Mouse (Mus musculus): ENCODE measurements at regions not wholly inside any gene's neighbourhood (a gene's known extent, or its start where the extent isn't known, plus 50 kb on each side); places are given as distances from the start of the nearest gene placed in this dataset.
A peak's percentile ranks its signal among the peaks of the same experiment; 100 is the strongest.

GRCm38 (mm10) chr6:35379890-35380289 lies 53.9 kb upstream of the Fam180a start (continued):
- TF ChIP-seq SIN3A (IDR thresholded peaks at IDR 0.05; ENCODE audit: low read length): no peak
- no peak for TF ChIP-seq MAFK (IDR thresholded peaks at IDR 0.05; ENCODE audit: borderline replicate concordance, low read depth, low read length)
- no peak for TF ChIP-seq TCF12 (IDR thresholded peaks at IDR 0.05; ENCODE audit: low read depth, low read length)
- TF ChIP-seq MYC (IDR thresholded peaks at IDR 0.05; ENCODE audit: low read depth, low read length): no peak
- TF ChIP-seq EP300 (IDR thresholded peaks at IDR 0.05; ENCODE audit: low read depth in 1 of 2, low read length in 2 of 2): no peak; a peak in 1 of 4 replicates
- TF ChIP-seq CHD2 (IDR thresholded peaks at IDR 0.05; ENCODE audit: low read length): no peak
- TF ChIP-seq USF1 (IDR thresholded peaks at IDR 0.05; ENCODE audit: low read depth, low read length): no peak
- no peak for TF ChIP-seq TBP (IDR thresholded peaks at IDR 0.05; ENCODE audit: low read depth, low read length)
- TF ChIP-seq E2F4 (IDR thresholded peaks at IDR 0.05; ENCODE audit: borderline replicate concordance, low read depth, low read length): no peak
- peak; percentile 62 for TF ChIP-seq ZC3H11A (IDR thresholded peaks at IDR 0.05; ENCODE audit: low read depth, low read length)
- no peak for TF ChIP-seq KAT2A (conservative IDR thresholded peaks at IDR 0.05; ENCODE audit: low read depth, low read length)
- peak; percentile 80 for TF ChIP-seq MAZ (IDR thresholded peaks at IDR 0.05; ENCODE audit: low read depth, low read length)
- no peak for TF ChIP-seq NRF1 (IDR thresholded peaks at IDR 0.05; ENCODE audit: insufficient read depth, low read depth, low read length, poor library complexity, severe bottlenecking)
- TF ChIP-seq JUND (IDR thresholded peaks at IDR 0.05; ENCODE audit: low read depth, low read length): no peak
- TF ChIP-seq HCFC1 (IDR thresholded peaks at IDR 0.05; ENCODE audit: low read depth, low read length): 0 out of 2 replicates have a peak, but pooled peaks have one; percentile 31
- TF ChIP-seq CHD1 (IDR thresholded peaks at IDR 0.05; ENCODE audit: low read depth, low read length): no peak
- TF ChIP-seq ZMIZ1 (IDR thresholded peaks at IDR 0.05; ENCODE audit: low read depth, low read length): no peak
- TF ChIP-seq GABPA (IDR thresholded peaks at IDR 0.05; ENCODE audit: low read depth, low read length): no peak
- TF ChIP-seq MEF2A (IDR thresholded peaks at IDR 0.05; ENCODE audit: extremely low read depth, insufficient replicate concordance, low read depth, low read length, poor library complexity, severe bottlenecking): no peak

DNA sequence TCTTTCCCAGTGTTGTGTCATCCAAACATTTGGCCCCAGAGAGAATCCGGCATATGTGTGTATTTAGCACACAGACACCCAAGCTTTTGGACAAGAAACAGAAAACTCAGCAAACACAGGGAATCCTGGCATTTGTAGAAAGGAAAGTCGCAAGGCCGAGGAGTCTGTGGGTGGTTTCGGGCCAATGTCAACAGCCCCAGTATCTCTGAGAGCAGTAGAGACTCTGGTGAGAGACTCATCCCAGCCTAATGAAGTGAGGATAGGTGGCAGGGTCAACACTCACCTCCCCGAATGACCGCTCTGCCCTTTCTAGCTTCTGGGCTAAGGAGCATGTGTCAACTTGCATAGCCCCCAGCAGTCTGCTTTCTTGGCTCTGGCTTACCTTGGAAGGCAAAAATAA lies 52.9 kb upstream of the Fam180a start:
- no peaks in the 10 kb centered on the region for H3K36me3 ChIP-seq (ENCODE audit: control insufficient read depth in 1 of 2, insufficient read depth in 2 of 2, low read length in 2 of 2)
- H3K79me2 ChIP-seq (ENCODE audit: control insufficient read depth, insufficient read depth, low read length, poor library complexity): no peaks in the 10 kb centered on the region
- peaks cover 0 to 2% of the 10 kb centered on the region in 2 experiments; a peak in 3 of 4 replicates for H3K27me3 ChIP-seq (ENCODE audit: control insufficient read depth in 1 of 2, insufficient read depth in 2 of 2, low read length in 2 of 2)
- DNase-seq (ENCODE audit: low read depth, low spot score): no peak
- H3K4me1 ChIP-seq (ENCODE audit: control insufficient read depth in 1 of 2, insufficient read depth in 2 of 2, low read length in 2 of 2): no peaks in the 10 kb centered on the region
- no peak overlapping the region for H3K9ac ChIP-seq (ENCODE audit: control insufficient read depth, low read depth, low read length, poor library complexity, severe bottlenecking)
- H3K9me3 ChIP-seq (replicated peaks; ENCODE audit: insufficient read depth, low read length): no peaks in the 10 kb centered on the region
- TF ChIP-seq MXI1 (IDR thresholded peaks at IDR 0.05; ENCODE audit: low read depth, low read length): no peak
- TF ChIP-seq CHD2 (IDR thresholded peaks at IDR 0.05; ENCODE audit: low read length): no peak
- no peak for TF ChIP-seq GABPA (IDR thresholded peaks at IDR 0.05; ENCODE audit: low read depth, low read length)
- no peak for TF ChIP-seq USF2 (IDR thresholded peaks at IDR 0.05; ENCODE audit: borderline replicate concordance in 1 of 2, insufficient read depth in 1 of 2, low read depth in 1 of 2, low read length in 2 of 2)
- no peak for TF ChIP-seq MYC (IDR thresholded peaks at IDR 0.05; ENCODE audit: low read depth, low read length)
- TF ChIP-seq SIN3A (IDR thresholded peaks at IDR 0.05; ENCODE audit: low read length): no peak
- TF ChIP-seq CTCF (IDR thresholded peaks at IDR 0.05 in 2 of 3, conservative IDR thresholded peaks at IDR 0.05 in 1 of 3; ENCODE audit: control insufficient read depth in 1 of 3, insufficient read depth in 1 of 3, low read depth in 2 of 3, low read length in 3 of 3, poor library complexity in 1 of 3, severe bottlenecking in 1 of 3): no peak
- TF ChIP-seq HCFC1 (IDR thresholded peaks at IDR 0.05; ENCODE audit: low read depth, low read length): no peak
- no peak for TF ChIP-seq ZNF384 (IDR thresholded peaks at IDR 0.05; ENCODE audit: low read depth, low read length)
- no peak for TF ChIP-seq ZC3H11A (IDR thresholded peaks at IDR 0.05; ENCODE audit: low read depth, low read length)
- no peak for TF ChIP-seq TBP (IDR thresholded peaks at IDR 0.05; ENCODE audit: low read depth, low read length)
- TF ChIP-seq ELF1 (IDR thresholded peaks at IDR 0.05; ENCODE audit: low read depth, low read length): no peak
- TF ChIP-seq MEF2A (IDR thresholded peaks at IDR 0.05; ENCODE audit: extremely low read depth, insufficient replicate concordance, low read depth, low read length, poor library complexity, severe bottlenecking): no peak
- no peak for TF ChIP-seq ZKSCAN1 (IDR thresholded peaks at IDR 0.05; ENCODE audit: low read depth, low read length)
- TF ChIP-seq KAT2A (conservative IDR thresholded peaks at IDR 0.05; ENCODE audit: low read depth, low read length): no peak
- no peak for TF ChIP-seq SMC3 (IDR thresholded peaks at IDR 0.05; ENCODE audit: low read depth, low read length)
- TF ChIP-seq E2F4 (IDR thresholded peaks at IDR 0.05; ENCODE audit: borderline replicate concordance, low read depth, low read length): no peak
- TF ChIP-seq MAFK (IDR thresholded peaks at IDR 0.05; ENCODE audit: borderline replicate concordance, low read depth, low read length): no peak
- TF ChIP-seq GATA1 (IDR thresholded peaks at IDR 0.05; ENCODE audit: low read depth, low read length): no peak
- TF ChIP-seq NRF1 (IDR thresholded peaks at IDR 0.05; ENCODE audit: insufficient read depth, low read depth, low read length, poor library complexity, severe bottlenecking): no peak
- no peak overlapping the region for H3K27ac ChIP-seq (ENCODE audit: control insufficient read depth, low read depth, low read length)
- H3K4me3 ChIP-seq (ENCODE audit: control insufficient read depth in 1 of 2, insufficient read depth in 1 of 2, low read depth in 2 of 2, low read length in 2 of 2): no peak overlapping the region
